Mouse (Mus musculus): ENCODE measurements around the gene Rin2. TPM values are rescaled to one million over a fixed set of nuclear protein-coding genes. Genes with fewer than 3 reads are reported as not detected.
A peak's percentile ranks its signal among the peaks of the same experiment; 100 is the strongest.
"Not testable (repeated sequence)": the region's sequence is repeated elsewhere in the genome, so short reads cannot be mapped to it uniquely, and the experiment has no call there.

Rin2 gene
- total RNA-seq, 2 experiments from 2014 or later: 2.8 to 3.0 TPM

- no peak for ATAC-seq (replicated peaks; ENCODE audit: poor library complexity, severe bottlenecking)
Measured at GRCm38 (mm10) chr2:145884036-145884912, 209.3 kb downstream of the Rin2 start.

- no peak for ATAC-seq (replicated peaks; ENCODE audit: poor library complexity, severe bottlenecking)
Measured at GRCm38 (mm10) chr2:145884913-145885785, 210.1 kb downstream of the Rin2 start.

GRCm38 (mm10) chr2:145887937-145888765 is 213.1 kb downstream of the Rin2 start:
- ATAC-seq (replicated peaks; ENCODE audit: poor library complexity, severe bottlenecking): peak; percentile 89

DNA sequence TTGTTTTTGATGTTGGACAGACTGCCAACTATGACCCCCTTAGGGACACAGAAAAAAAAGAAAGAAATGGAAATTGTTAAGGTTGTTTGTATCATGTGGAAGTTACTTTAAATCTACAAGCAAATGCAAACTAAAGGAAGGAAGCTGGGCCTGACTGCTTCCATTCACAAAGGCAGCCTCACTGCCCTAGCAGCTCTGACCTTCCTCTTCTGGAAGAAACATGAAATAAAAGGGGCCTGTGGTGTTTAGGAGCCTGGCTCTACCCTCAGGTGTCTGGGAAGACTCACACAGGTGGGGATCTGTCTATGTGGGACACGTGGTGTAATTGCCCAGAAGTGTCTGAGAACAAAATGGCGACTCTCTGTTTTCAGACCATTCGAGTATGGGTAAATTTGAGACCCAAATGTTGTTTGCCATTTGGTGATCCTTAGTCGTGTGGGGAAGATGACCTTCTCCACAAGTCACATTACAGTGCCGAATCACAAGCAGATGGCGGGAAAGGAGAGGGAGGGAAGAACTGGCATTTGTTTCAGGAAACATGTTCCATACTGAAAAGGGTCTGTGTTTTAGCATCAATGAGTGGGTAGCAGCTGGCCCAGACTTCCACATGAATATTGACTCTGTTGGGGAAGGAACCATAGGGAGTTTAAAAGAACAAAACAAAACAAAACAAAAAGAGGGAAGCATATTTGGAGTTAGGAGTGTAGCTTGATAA is 213.9 kb downstream of the Rin2 start:
- ATAC-seq (replicated peaks; ENCODE audit: poor library complexity, severe bottlenecking): peak; percentile 33

- ATAC-seq (replicated peaks; ENCODE audit: poor library complexity, severe bottlenecking): no peak
Measured at GRCm38 (mm10) chr2:145890571-145890970, 215.6 kb downstream of the Rin2 start.

DNA sequence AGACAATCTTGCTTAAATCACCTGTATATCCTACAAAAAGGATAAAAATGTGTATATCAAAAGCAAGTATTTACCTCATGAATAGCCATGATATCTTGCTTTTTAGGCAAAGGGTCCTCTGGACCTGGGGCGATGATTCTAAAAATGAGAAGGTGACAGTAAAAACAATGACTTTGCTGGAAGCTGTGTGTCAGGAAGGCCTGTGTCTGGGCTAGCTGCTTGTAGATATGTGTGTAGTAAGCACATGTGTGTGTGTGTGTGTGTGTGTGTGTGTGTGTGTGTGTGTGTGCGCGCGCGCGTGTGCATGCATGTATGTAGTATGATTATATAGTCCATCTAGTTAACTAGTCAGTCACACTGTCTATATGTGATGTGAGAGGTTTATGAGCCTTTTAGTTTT is 218.7 kb downstream of the Rin2 start:
- no peak for ATAC-seq (replicated peaks; ENCODE audit: poor library complexity, severe bottlenecking)

DNA sequence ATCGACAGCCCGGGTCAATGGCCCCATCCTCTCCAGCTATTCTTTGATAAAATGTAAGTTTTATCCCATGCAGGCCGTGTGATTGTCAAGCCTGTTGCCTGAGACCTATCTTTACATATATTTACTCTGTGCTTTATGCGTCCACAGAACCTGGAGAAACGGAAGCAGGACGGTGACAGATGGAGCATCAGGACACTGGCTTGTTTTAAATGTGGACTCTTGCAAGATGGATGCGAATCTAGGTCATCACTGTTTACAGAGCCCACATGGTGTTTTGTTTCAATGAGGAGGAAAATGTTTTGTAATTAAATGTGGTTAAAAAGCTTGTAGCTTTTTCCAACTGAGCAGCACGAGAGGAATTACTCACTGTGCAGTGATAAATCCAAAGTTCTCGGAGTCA is 223.1 kb downstream of the Rin2 start:
- no peak for ATAC-seq (replicated peaks; ENCODE audit: poor library complexity, severe bottlenecking)

- not testable (repeated sequence) for ATAC-seq (replicated peaks; ENCODE audit: poor library complexity, severe bottlenecking)
Measured at GRCm38 (mm10) chr2:145900318-145900717, 225.3 kb downstream of the Rin2 start.

DNA sequence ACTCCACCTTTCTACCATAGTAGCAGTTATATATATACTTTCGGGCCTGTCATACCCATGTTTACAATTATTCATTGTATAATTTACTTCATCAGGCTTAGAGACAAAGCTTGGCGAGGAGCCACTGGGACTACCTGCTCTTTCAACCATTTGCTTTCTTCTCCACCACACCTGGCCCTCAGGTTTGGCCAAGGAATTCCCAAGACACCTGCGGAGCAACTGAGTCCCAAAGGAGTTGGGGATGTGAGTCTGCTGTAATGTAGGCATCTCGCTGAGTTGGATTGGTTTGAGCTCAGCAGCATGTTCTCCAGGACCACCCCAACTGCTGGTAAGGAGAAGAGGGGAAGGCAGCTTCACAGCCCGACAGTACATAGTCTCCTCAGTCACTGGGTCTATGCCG is 226.8 kb downstream of the Rin2 start, which contains the start of gene Naa20:
Naa20 (plus strand) TSS at position 239 of the 400 bp plus-strand sequence.
- no peak for ATAC-seq (replicated peaks; ENCODE audit: poor library complexity, severe bottlenecking)

- peak; percentile 96 for ATAC-seq (replicated peaks; ENCODE audit: poor library complexity, severe bottlenecking)
Measured at GRCm38 (mm10) chr2:145903061-145903901, 228.3 kb downstream of the Rin2 start.

GRCm38 (mm10) chr2:145903983-145904616 is 229.1 kb downstream of the Rin2 start:
- 0 out of 2 replicates have a peak, but pooled peaks have one; percentile 21 for ATAC-seq (replicated peaks; ENCODE audit: poor library complexity, severe bottlenecking)

- 0 out of 2 replicates have a peak, but pooled peaks have one; percentile 3 for ATAC-seq (replicated peaks; ENCODE audit: poor library complexity, severe bottlenecking)
Measured at GRCm38 (mm10) chr2:145905156-145905555, 230.1 kb downstream of the Rin2 start.

DNA sequence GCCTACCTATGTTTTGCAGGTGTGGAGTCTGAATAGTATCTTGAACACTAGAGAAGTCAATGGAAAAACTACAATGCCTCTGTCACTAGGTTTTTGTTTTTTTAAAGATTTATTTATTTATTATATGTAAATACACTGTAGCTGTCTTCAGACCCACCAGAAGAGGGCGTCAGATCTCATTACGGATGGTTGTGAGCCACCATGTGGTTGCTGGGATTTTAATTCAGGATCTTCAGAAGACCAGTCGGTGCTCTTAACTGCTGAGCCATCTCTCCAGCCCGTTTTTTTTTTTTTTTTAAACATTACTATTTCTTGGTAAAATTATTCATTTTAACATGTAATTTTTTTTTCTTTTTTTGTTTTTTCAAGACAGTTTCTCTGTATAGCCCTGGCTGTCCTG is 230.9 kb downstream of the Rin2 start:
- ATAC-seq (replicated peaks; ENCODE audit: poor library complexity, severe bottlenecking): not testable (repeated sequence)

- ATAC-seq (replicated peaks; ENCODE audit: poor library complexity, severe bottlenecking): no peak; the same call in 1 of the 2 replicates
Measured at GRCm38 (mm10) chr2:145920941-145921650, 246.1 kb downstream of the Rin2 start.

- peak; percentile 97 for ATAC-seq (replicated peaks; ENCODE audit: poor library complexity, severe bottlenecking)
Measured at GRCm38 (mm10) chr2:145934339-145935231, 259.6 kb downstream of the Rin2 start, which contains the start of the genes Cfap61 and Crnkl1. Gene Cfap61 (plus strand): TSS chr2:145934784. Gene Crnkl1 (minus strand): TSS chr2:145935014.

GRCm38 (mm10) chr2:145936975-145937374 is 262.0 kb downstream of the Rin2 start:
- ATAC-seq (replicated peaks; ENCODE audit: poor library complexity, severe bottlenecking): no peak

Measured in granulocyte monocyte progenitor cell, adult 5-6 weeks (primary cell).